Mouse (Mus musculus): ENCODE results near the gene Tifab.

GRCm38 (mm10) chr13:56155671-56156070, 23.0 kb downstream of the Tifab start:
- TF ChIP-seq POLR2A (IDR thresholded peaks at IDR 0.05; ENCODE audit: low read depth, low read length) (no peak), CTCF (conservative IDR thresholded peaks at IDR 0.05; ENCODE audit: insufficient read depth, insufficient read length, low read depth, low read length) (no peak)

All from kidney, adult 2 months (tissue).